Mouse (Mus musculus) central nervous system, embryonic 14 days (tissue): Measurements from ENCODE around the gene Acot13. TPM values are rescaled to one million over a fixed set of nuclear protein-coding genes. Genes with fewer than 3 reads are reported as not detected.

ENCODE experiments used
- polyA plus RNA-seq: library from polyadenylated mRNA; depleted of rRNA; stranded (reverse); fragments of >200 nt; gene quantifications from 2 replicates; pipeline ENCODE4 v1.2.3, GENCODE M21; 2012; rRNA removed

Acot13 gene
- 34.1 and 36.9 TPM in 2 replicates for polyA plus RNA-seq

DNA sequence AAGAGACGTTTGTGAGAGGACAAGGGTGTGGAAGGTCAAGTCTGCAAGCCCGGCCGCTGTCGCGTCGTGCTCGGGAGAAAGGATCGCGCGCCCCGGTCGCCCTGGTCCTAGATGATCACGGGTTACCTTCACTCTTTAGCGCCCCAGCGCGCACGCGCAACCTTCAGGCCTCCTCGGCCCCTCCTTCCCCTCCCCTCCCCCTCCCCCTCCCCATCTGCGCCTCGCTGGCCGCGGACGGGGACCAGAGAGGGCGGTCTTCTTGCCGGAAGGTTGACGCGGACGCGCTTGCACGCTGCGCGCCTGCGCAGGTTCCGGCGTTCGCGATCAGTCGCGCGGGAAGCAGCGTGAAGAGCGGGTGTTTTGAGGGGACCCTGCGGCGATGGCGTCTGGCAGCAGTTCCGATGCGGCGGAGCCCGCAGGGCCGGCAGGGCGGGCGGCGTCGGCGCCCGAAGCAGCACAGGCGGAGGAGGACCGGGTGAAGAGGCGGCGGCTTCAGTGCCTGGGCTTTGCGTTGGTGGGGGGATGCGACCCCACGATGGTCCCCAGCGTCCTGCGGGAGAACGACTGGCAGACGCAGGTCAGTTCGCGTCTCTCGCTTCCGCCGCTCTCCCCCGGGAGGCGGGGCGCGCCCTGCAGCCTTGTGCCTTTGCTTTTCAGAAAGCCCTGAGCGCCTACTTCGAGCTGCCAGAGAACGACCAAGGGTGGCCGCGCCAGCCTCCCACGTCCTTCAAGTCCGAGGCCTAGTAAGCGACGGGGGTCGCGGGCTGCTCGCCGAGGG is at the start of gene Acot13, which contains the start of gene Tdp2:
TSS of gene Acot13 (minus strand) at position 188 of the 778 bp plus-strand sequence.
TSS of gene Tdp2 (plus strand) at position 327 of the 778 bp plus-strand sequence.

DNA sequence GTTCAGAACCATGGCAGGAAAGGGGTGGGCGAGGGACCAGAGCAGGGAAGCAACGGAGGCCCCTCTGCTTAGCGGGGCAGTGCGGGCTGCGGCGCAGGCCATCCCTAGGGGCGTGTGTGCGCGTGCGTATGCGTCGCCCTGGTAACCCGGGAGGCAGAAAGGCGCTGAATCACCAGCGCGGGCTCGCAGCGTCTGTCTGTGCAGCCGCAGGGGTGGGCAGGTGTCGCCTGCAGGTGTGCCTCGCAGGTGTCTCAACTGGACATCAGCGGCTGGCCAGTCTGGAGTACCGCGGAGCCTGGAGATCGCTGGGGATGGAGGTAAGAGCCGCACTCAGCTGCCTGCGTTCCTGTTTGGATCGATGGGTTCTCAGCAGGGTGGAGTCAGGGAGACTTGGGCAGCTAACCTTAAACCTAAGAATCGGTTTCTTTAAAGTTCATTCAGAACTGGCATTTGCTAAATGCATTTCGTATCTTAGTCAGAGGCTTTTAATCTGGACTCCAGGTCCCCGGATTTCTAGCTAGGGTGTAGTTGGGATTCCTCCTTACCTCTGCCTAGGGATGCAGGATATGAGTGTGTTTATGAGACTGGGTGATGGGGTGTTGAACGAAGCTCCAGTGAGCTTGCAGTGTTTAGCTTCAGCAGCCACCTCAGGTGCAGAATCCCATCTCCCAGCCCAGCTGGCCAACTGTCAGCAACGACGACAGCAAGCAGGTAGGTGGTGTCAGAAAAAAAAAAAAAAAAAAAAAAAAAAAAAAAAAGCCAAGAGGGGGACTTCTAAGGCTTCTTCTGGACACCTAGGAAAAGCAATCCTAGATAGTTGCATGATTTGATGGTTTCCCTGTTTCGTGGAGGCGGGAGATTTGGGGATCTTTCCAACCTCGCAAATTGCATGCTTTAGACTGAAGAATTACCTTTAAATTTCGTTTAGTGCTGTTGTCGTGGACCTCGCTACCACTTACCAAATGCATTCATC is 13.9 kb upstream of the Acot13 start, which contains the start of gene D130043K22Rik:
TSS of gene D130043K22Rik (plus strand) at position 153 of the 973 bp plus-strand sequence.

DNA sequence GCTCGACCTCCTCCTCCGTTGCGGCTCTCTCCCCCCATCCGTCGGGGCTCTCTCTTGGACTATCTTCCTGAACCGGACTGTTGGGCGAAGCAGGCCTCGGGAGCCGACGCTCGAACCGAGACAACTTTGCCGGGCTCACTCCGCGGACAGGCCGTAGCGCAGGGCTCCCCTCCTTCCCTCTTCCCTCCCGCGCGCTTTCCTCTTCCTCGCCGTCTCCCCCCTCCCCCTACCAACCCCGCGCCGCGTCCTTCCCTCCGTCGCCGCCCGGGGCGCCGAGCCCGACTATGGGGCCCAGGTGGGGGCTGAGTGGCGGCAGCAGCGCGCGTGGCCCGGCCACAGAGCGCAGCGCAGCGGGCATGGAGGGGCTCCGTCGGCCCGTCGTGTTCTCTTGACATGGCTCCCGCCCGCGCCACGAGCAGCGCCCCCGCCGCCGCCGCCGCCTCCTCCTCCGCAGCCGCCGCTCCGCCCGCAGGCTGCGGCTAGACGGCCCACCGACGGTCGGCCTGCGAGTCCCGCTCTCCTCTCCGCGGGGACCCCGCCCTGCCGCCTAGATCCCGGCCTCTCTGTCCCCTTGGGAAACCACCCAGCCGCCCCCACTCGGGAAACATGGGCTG is 29.9 kb downstream of the Acot13 start, which contains the start of gene BC005537:
TSS of gene BC005537 (plus strand) at position 350 of the 614 bp plus-strand sequence.

Other genes with a start within 250 kb of the Acot13 start
- gene Ripor2, start 249.4 kb downstream of the Acot13 start, polyA plus RNA-seq = 21.5 and 23.7 TPM in 2 replicates
- 0.09 TPM in 1 of 2 replicates, not detected in the other for gene Armh2, start 90.3 kb downstream of the Acot13 start, polyA plus RNA-seq
- gene Gmnn, start 69.6 kb downstream of the Acot13 start, polyA plus RNA-seq = 25.7 and 30.2 TPM in 2 replicates
- 118 and 133 TPM in 2 replicates for gene BC005537, start 29.9 kb downstream of the Acot13 start, polyA plus RNA-seq
- 58.5 and 66.2 TPM in 2 replicates for gene Tdp2, start 139 bp upstream of the Acot13 start, polyA plus RNA-seq
- 2.0 and 2.6 TPM in 2 replicates for gene D130043K22Rik, start 13.6 kb upstream of the Acot13 start, polyA plus RNA-seq
- gene Aldh5a1, start 106.1 kb upstream of the Acot13 start, polyA plus RNA-seq = 12.9 and 13.1 TPM in 2 replicates
- gene Gpld1, start 111.6 kb upstream of the Acot13 start, polyA plus RNA-seq = 1.9 and 2.1 TPM in 2 replicates
- gene Mrs2, start 188.8 kb upstream of the Acot13 start, polyA plus RNA-seq = 34.5 and 35.4 TPM in 2 replicates
- gene Dcdc2a, start 224.5 kb upstream of the Acot13 start, polyA plus RNA-seq = 3.1 and 3.2 TPM in 2 replicates